In the genomic region with DNA sequence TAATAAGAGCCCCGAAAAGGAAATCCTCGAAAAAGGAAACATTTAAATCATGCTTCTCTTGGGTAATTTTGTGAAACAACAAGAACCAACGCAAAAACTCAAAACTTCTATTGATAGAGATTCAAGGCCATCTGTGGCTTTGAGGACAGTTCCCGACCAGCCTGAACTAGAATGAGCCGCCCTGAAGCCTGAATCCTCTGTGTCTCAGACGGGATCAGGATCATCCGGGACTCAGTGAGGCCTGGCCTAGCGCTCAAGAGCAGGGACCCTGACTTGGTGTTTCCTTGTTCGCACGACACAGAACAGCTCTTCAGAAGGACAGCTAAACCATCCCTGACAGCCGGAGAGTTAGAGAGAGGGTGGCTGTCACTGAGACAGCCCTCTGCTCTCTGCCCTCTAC, we compare ENCODE assay signal across 15 mouse cellular contexts.
DNase-seq lines count a peak whose midpoint lies in the region; ATAC-seq lines count a peak whose summit lies in the region.
"Had no signal": no experiment of that assay in that cellular context is flagged by ENCODE, and none has a peak within 500 bp of the region (broad histone marks: within the 10 kb centered on the region; RNA-seq: fewer than 3 reads in every experiment).

No protein-coding gene starts in this region.

- no peak for ATAC-seq in heart, embryonic 12.5 days (ENCODE audit: insufficient number of reproducible peaks, low FRiP score)
- no peak for ATAC-seq in lung, embryonic 16.5 days (ENCODE audit: low read depth)
- no peak for ATAC-seq in intestine, embryonic 15.5 days

- no peak for DNase-seq in heart, postnatal 4 days
- no peak for DNase-seq in lung, adult 18-20 months
- DNase-seq in testis, postnatal 10 days (ENCODE audit: low spot score) = peak; percentile 40
- DNase-seq in left cerebral cortex, postnatal 4 days = no peak
- DNase-seq in layer of hippocampus, postnatal 36 days = no peak
- DNase-seq: kidney, postnatal 25 days; thymus, postnatal 14 days had no signal

- H3K27me3 ChIP-seq in heart, embryonic 12.5 days (replicated peaks) = no peaks in the 10 kb centered on the region
- H3K27me3 ChIP-seq in lung, embryonic 16.5 days (ENCODE audit: control insufficient read depth, insufficient read depth, low read depth, low read length) = no peaks in the 10 kb centered on the region
- H3K27me3 ChIP-seq in intestine, embryonic 15.5 days (replicated peaks) = no peaks in the 10 kb centered on the region
- H3K27me3 ChIP-seq: forebrain, embryonic 13.5 days; hindbrain, embryonic 15.5 days had no signal

- H3K9ac ChIP-seq in heart, embryonic 12.5 days = no peak overlapping the region
- no peak overlapping the region for H3K9ac ChIP-seq in lung, embryonic 16.5 days (ENCODE audit: low read length)
- H3K9ac ChIP-seq in intestine, embryonic 15.5 days = no peak overlapping the region
- H3K9ac ChIP-seq: forebrain, embryonic 13.5 days; hindbrain, embryonic 15.5 days; liver, embryonic 14.5 days had no signal

- peak overlapping the region; percentile 60 for H3K27ac ChIP-seq in heart, embryonic 12.5 days (ENCODE audit: poor library complexity, severe bottlenecking)
- peak overlapping the region; percentile 18; the same call in 1 of the 2 replicates for H3K27ac ChIP-seq in lung, embryonic 16.5 days (ENCODE audit: low read length)
- H3K27ac ChIP-seq in intestine, embryonic 15.5 days = peak overlapping the region; percentile 36; the same call in 1 of the 2 replicates
- H3K27ac ChIP-seq: forebrain, embryonic 13.5 days; gastrocnemius, adult 2 months; hindbrain, embryonic 15.5 days; liver, embryonic 14.5 days had no signal

- no peak overlapping the region for H3K4me2 ChIP-seq in heart, embryonic 12.5 days
- no peak overlapping the region for H3K4me2 ChIP-seq in lung, embryonic 16.5 days (ENCODE audit: low read depth, low read length)
- H3K4me2 ChIP-seq in intestine, embryonic 15.5 days (replicated peaks) = no peak overlapping the region
- H3K4me2 ChIP-seq: forebrain, embryonic 13.5 days; hindbrain, embryonic 15.5 days had no signal

- WGBS in heart, embryonic 12.5 days = 75% methylated on average over 11 of the region's 11 CpGs
- WGBS in lung, embryonic 16.5 days = 75% methylated on average over 11 of the region's 11 CpGs
- WGBS in intestine, embryonic 15.5 days = 70% methylated on average over 11 of the region's 11 CpGs

- H3K9me3 ChIP-seq in heart, embryonic 12.5 days (replicated peaks) = no peaks in the 10 kb centered on the region
- H3K9me3 ChIP-seq in lung, embryonic 16.5 days (ENCODE audit: control insufficient read depth, low read length) = no peaks in the 10 kb centered on the region
- no peaks in the 10 kb centered on the region for H3K9me3 ChIP-seq in intestine, embryonic 15.5 days
- H3K9me3 ChIP-seq: forebrain, embryonic 13.5 days; hindbrain, embryonic 15.5 days had no signal

- no peaks in the 10 kb centered on the region for H3K36me3 ChIP-seq in heart, embryonic 12.5 days
- no peaks in the 10 kb centered on the region for H3K36me3 ChIP-seq in lung, embryonic 16.5 days (ENCODE audit: control insufficient read depth, insufficient read depth, low read length)
- H3K36me3 ChIP-seq in intestine, embryonic 15.5 days = no peaks in the 10 kb centered on the region
- H3K36me3 ChIP-seq: hindbrain, embryonic 15.5 days had no signal

- peaks cover 16% of the 10 kb centered on the region for H3K4me1 ChIP-seq in heart, embryonic 12.5 days (replicated peaks)
- peaks cover 20% of the 10 kb centered on the region for H3K4me1 ChIP-seq in lung, embryonic 16.5 days (replicated peaks; ENCODE audit: control insufficient read depth, insufficient read depth, low read length)
- peaks cover 10% of the 10 kb centered on the region for H3K4me1 ChIP-seq in intestine, embryonic 15.5 days (replicated peaks)
- H3K4me1 ChIP-seq: hindbrain, embryonic 15.5 days; megakaryocyte, embryonic 14.5 days had no signal

- H3K4me3 ChIP-seq in heart, embryonic 12.5 days = no peak overlapping the region
- H3K4me3 ChIP-seq in lung, embryonic 16.5 days (ENCODE audit: low read length) = no peak overlapping the region
- no peak overlapping the region for H3K4me3 ChIP-seq in intestine, embryonic 15.5 days (replicated peaks)
- H3K4me3 ChIP-seq: forebrain, embryonic 13.5 days; hindbrain, embryonic 15.5 days; megakaryocyte, embryonic 14.5 days had no signal

- intact Hi-C loops in left cerebral cortex, postnatal 4 days (cut with DNase I) = no loop called here
